Mouse (Mus musculus) midbrain, embryonic 14.5 days (tissue): ENCODE measurements at regions not wholly inside any gene's neighbourhood (a gene's known extent, or its start where the extent isn't known, plus 50 kb on each side); places are given as distances from the start of the nearest gene placed in this dataset.

ENCODE experiments used
- ATAC-seq: fragments of 200-750 bp; cut with Nextera tagmentation; 2 replicates; pipeline ENCODE4 v1.8.0; 2017; ENCODE audit warnings: moderate number of reproducible peaks, moderate library complexity; ENCODE audit not compliant: low FRiP score, low TSS enrichment
- DNase-seq: peaks from one replicate; pipeline ENCODE4 v3.0.0-alpha.2; 2015
- H3K27ac ChIP-seq: fragments of 300-500 bp; sonication (generic); replicated peaks from 2 replicates; pipeline ENCODE4 v1.5.1; 2014; ENCODE audit warnings: mild to moderate bottlenecking, low read depth, low read length, moderate library complexity
- H3K27me3 ChIP-seq: fragments of 300-500 bp; sonication (generic); 2 replicates; pipeline ENCODE4 v1.6.1; 2014; ENCODE audit warnings: low read length, control low read depth, mixed read lengths; ENCODE audit not compliant: control insufficient read depth, insufficient read depth
- H3K36me3 ChIP-seq: fragments of 300-500 bp; sonication (generic); 2 replicates; pipeline ENCODE4 v1.6.1; 2014; ENCODE audit warnings: low read length, control low read depth; ENCODE audit not compliant: control insufficient read depth, insufficient read depth
- H3K4me1 ChIP-seq: fragments of 300-500 bp; sonication (generic); 2 replicates; pipeline ENCODE4 v1.6.1; 2014; ENCODE audit warnings: mild to moderate bottlenecking, antibody characterized with exemption, low read length, control low read depth; ENCODE audit not compliant: control insufficient read depth, insufficient read depth
- H3K4me2 ChIP-seq: fragments of 300-500 bp; sonication (generic); 2 replicates; pipeline ENCODE4 v1.6.1; 2014; ENCODE audit warnings: mild to moderate bottlenecking, low read length, moderate library complexity
- H3K4me3 ChIP-seq: fragments of 300-500 bp; sonication (generic); replicated peaks from 2 replicates; pipeline ENCODE4 v1.5.1; 2014; ENCODE audit warnings: low read depth, low read length
- H3K9ac ChIP-seq: fragments of 300-500 bp; sonication (generic); replicated peaks from 2 replicates; pipeline ENCODE4 v1.6.1; 2014; ENCODE audit warnings: mild to moderate bottlenecking, low read length, moderate library complexity
- H3K9me3 ChIP-seq: fragments of 300-500 bp; sonication (generic); 2 replicates; pipeline ENCODE4 v1.6.1; 2016; ENCODE audit warnings: low read length, control low read depth, mixed read lengths; ENCODE audit not compliant: control insufficient read depth
- WGBS: fragments of 180-500 bp; shearing (Covaris S2); extraction: QIAGEN DNeasy Blood & Tissue Kit; methylation state at CpG from one replicate; pipeline ENCODE4 v1.1.7; 2014; 5-methylcytosine and 5-hydroxymethylcytosine counted together

DNA sequence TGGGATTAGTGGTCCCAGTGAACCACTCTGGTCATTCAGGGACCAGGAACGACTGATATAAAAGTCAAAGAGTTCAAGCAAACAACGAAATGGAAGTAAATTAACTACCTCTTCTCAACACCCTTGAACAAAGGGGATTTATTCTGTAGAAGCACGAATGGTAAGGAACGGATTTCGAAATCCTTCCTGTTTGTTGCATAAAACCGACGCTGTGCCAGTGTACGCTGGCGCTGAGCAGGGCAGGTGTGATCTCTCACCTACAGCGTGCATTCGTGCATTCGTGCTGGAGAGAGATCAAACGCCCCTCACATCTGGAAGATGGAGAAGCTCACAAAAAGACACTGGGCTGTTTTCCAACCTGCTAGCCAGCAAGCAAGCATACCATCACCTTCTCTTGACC is 581.1 kb upstream of the Gm10131 start:
- WGBS: 71% methylated on average over 13 of the region's 13 CpGs
- no peak for ATAC-seq
- no peak overlapping the region for H3K9ac ChIP-seq
- H3K27ac ChIP-seq: no peak overlapping the region
- no peaks in the 10 kb centered on the region for H3K9me3 ChIP-seq
- DNase-seq: no peak
- H3K4me3 ChIP-seq: no peak overlapping the region
- H3K4me1 ChIP-seq: peaks cover 11% of the 10 kb centered on the region
- no peak overlapping the region for H3K4me2 ChIP-seq
- H3K36me3 ChIP-seq: no peaks in the 10 kb centered on the region
- no peaks in the 10 kb centered on the region for H3K27me3 ChIP-seq

DNA sequence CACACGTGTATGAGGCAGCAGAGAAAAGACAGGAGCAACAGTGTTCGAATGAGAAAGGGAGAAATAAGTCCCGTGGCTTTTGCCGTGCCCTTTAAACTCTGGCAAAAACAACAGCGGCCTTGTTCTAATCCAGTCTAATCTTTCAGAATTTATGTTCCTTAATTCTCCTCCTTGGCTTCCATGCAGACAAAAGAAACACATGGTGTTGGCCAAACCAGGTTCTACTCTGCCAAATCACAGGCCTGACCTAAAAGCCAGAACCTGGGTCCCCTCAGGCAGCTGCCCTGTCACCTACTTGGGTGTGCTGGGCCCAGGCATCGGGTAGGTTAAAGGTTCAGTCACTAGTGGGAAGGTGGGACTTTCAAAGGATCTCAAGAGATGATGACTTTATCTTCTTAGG is 580.2 kb upstream of the Gm10131 start:
- no peak overlapping the region for H3K4me3 ChIP-seq
- H3K9me3 ChIP-seq: no peaks in the 10 kb centered on the region
- H3K4me2 ChIP-seq: no peak overlapping the region
- H3K27me3 ChIP-seq: no peaks in the 10 kb centered on the region
- no peak overlapping the region for H3K9ac ChIP-seq
- DNase-seq: no peak
- no peak overlapping the region for H3K27ac ChIP-seq
- peaks cover 11% of the 10 kb centered on the region for H3K4me1 ChIP-seq
- no peaks in the 10 kb centered on the region for H3K36me3 ChIP-seq
- WGBS: 81% methylated on average over 6 of the region's 6 CpGs
- no peak for ATAC-seq

- Histone ChIP-seq H3K4me1 (peaks cover 11% of the 10 kb centered on the region), H3K4me2 (peak overlapping the region; percentile 37), H3K27me3 (no peaks in the 10 kb centered on the region), H3K9me3 (no peaks in the 10 kb centered on the region), H3K9ac (no peak overlapping the region), H3K36me3 (no peaks in the 10 kb centered on the region), H3K4me3 (no peak overlapping the region), H3K27ac (no peak overlapping the region)
- DNase-seq (no peak), ATAC-seq (no peak)
- 9% methylated on average over 9 of the region's 9 CpGs for WGBS
These were observed 578.4 kb upstream of the Gm10131 start for GRCm38 (mm10) chr8:34689825-34690493.

- peaks cover 11% of the 10 kb centered on the region for H3K4me1 ChIP-seq
- 15% methylated on average over 33 of the region's 33 CpGs for WGBS
- no peak overlapping the region for H3K9ac ChIP-seq
- peak; percentile 14; the same call in 1 of the 2 replicates for ATAC-seq
- no peaks in the 10 kb centered on the region for H3K27me3 ChIP-seq
- peak overlapping the region; percentile 23; the same call in 1 of the 2 replicates for H3K27ac ChIP-seq
- no peak for DNase-seq
- no peaks in the 10 kb centered on the region for H3K36me3 ChIP-seq
- peak overlapping the region; percentile 37 for H3K4me2 ChIP-seq
- no peak overlapping the region for H3K4me3 ChIP-seq
- H3K9me3 ChIP-seq: no peaks in the 10 kb centered on the region
These were observed 577.7 kb upstream of the Gm10131 start for GRCm38 (mm10) chr8:34689049-34689824.

- peak overlapping the region; percentile 23; the same call in 1 of the 2 replicates for H3K27ac ChIP-seq
- 49% methylated on average over 20 of the region's 20 CpGs for WGBS
These were observed 577.0 kb upstream of the Gm10131 start for GRCm38 (mm10) chr8:34688396-34689048.

GRCm38 (mm10) chr8:34686371-34686770 is 574.8 kb upstream of the Gm10131 start:
- Histone ChIP-seq H3K27ac (no peak overlapping the region), H3K36me3 (no peaks in the 10 kb centered on the region), H3K9ac (no peak overlapping the region), H3K9me3 (no peaks in the 10 kb centered on the region), H3K4me2 (no peak overlapping the region), H3K4me1 (peaks cover 11% of the 10 kb centered on the region), H3K27me3 (no peaks in the 10 kb centered on the region), H3K4me3 (no peak overlapping the region)
- ATAC-seq: no peak
- WGBS: 66% methylated on average over 10 of the region's 10 CpGs
- DNase-seq: no peak

More at GRCm38 (mm10) chr8:34688396-34689048, 577.0 kb upstream of the Gm10131 start:
- no peaks in the 10 kb centered on the region for H3K9me3 ChIP-seq
- H3K9ac ChIP-seq: no peak overlapping the region
- ATAC-seq (no peak), DNase-seq (peak; percentile 72)
- H3K36me3 ChIP-seq: no peaks in the 10 kb centered on the region
- peaks cover 11% of the 10 kb centered on the region for H3K4me1 ChIP-seq
- H3K4me3 ChIP-seq: no peak overlapping the region
- no peaks in the 10 kb centered on the region for H3K27me3 ChIP-seq
- peak overlapping the region; percentile 37 for H3K4me2 ChIP-seq

GRCm38 (mm10) chr8:34684683-34685082 is 573.1 kb upstream of the Gm10131 start:
- Histone ChIP-seq H3K4me2 (no peak overlapping the region), H3K9me3 (no peaks in the 10 kb centered on the region), H3K4me3 (no peak overlapping the region), H3K36me3 (no peaks in the 10 kb centered on the region), H3K9ac (no peak overlapping the region), H3K4me1 (peaks cover 19% of the 10 kb centered on the region), H3K27ac (no peak overlapping the region), H3K27me3 (no peaks in the 10 kb centered on the region)
- 49% methylated on average over 7 of the region's 7 CpGs for WGBS
- DNase-seq (peak; percentile 38), ATAC-seq (no peak)

- Histone ChIP-seq H3K4me3 (no peak overlapping the region), H3K9me3 (no peaks in the 10 kb centered on the region), H3K4me2 (no peak overlapping the region), H3K9ac (no peak overlapping the region), H3K27ac (no peak overlapping the region), H3K36me3 (no peaks in the 10 kb centered on the region), H3K4me1 (peaks cover 9% of the 10 kb centered on the region), H3K27me3 (no peaks in the 10 kb centered on the region)
- no peak for ATAC-seq
- no peak for DNase-seq
- WGBS: 81% methylated on average over 5 of the region's 5 CpGs
These were observed 571.6 kb upstream of the Gm10131 start for GRCm38 (mm10) chr8:34683173-34683572.
